Mouse (Mus musculus): ENCODE measurements at regions not wholly inside any gene's neighbourhood (a gene's known extent, or its start where the extent isn't known, plus 50 kb on each side); places are given as distances from the start of the nearest gene placed in this dataset.

DNA sequence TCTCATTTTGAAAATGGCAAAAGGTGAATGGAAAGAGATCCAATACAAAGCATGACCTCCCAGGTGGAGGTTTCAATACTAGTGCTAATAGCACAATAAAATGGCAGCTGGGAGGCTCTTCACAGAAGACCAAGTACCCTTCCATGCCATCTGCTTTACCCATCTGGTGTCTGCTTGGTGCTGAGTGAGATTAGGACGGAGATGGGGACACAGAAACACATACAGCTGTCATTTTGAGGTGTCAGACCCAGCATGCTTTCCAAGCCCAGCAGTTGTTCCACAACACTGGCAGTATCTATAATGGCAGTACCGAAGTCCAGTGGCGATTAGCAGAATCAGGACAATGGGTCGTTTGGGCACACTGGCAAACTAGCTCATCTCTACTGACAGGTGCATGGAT, 118.9 kb upstream of the 1700064H15Rik start:
- no peak for TF ChIP-seq CTCF (IDR thresholded peaks at IDR 0.05; ENCODE audit: control insufficient read depth, insufficient read depth, low read length)
- TF ChIP-seq POLR2A (IDR thresholded peaks at IDR 0.05; ENCODE audit: borderline replicate concordance, control insufficient read depth, low read depth, low read length) = no peak

All from bone marrow, adult 2 months (tissue).